Mouse (Mus musculus): ENCODE measurements around the gene Gm8165.
"Not testable (repeated sequence)": the region's sequence is repeated elsewhere in the genome, so short reads cannot be mapped to it uniquely, and the experiment has no call there.

Gene Gm8165

GRCm38 (mm10) chr14:43677099-43677498 is at the start of gene Gm8165:
Gene Gm8165, minus strand, starts transcription at chr14:43677199.
- not testable (repeated sequence) for TF ChIP-seq GATA4 (IDR thresholded peaks at IDR 0.05; ENCODE audit: insufficient replicate concordance, low read length)

- TF ChIP-seq GATA4 (IDR thresholded peaks at IDR 0.05; ENCODE audit: insufficient replicate concordance, low read length) = not testable (repeated sequence)
Observed at GRCm38 (mm10) chr14:43697621-43698020, 20.6 kb upstream of the Gm8165 start, which contains the start of gene Gm7324. Gene Gm7324, plus strand, starts transcription at chr14:43697828.
